ENCODE assay signal across 8 mouse cellular contexts in the genomic region with DNA sequence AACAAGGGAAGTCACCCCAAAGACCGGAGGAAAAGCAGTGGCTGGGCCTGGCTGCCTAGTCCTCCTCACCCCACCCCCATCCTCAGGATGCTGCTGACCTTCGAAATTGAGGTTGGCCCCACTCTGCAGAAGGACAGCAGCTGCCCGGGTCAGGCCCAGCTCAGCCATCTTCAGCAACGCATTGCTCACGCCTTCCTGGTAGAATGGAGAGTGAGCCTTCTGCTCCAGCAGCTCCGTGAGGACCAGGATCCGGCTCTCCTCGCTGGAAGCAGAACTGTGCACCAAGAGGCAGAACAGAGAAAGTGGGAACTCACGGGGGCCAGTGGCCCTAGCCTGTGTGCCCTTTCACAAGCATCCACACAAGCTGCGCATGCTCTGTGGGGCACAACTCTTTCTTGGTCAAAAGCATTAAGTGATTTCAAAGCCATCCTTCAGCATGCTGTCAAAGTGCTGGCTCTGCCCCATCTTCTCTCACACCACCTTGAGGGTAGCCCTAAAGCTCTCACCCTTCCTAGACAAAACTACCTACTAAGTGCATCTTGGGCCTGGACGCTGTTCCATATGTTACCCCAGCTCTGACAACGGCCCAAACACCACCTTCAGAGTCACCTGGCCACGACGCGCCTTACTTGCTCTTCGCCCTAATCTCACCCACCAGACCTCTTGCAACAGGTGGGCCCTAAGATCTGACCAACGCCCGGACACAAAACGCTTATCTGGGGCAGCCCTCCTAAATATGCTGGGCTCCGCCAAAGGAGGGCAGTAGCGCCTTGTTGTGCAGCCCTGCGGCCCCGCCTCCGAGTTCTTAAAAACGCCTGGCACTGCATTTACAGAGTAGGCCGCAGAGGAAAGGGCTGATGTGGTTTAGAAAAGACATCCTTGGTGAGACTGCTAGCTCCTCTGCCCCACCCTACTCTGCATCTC. TPM values are rescaled to one million over a fixed set of nuclear protein-coding genes. Genes with fewer than 3 reads are reported as not detected.
DNase-seq lines count a peak whose midpoint lies in the region; ATAC-seq lines count a peak whose summit lies in the region.

No protein-coding gene starts in this region.

- no peak for ATAC-seq in embryonic facial prominence, embryonic 13.5 days (ENCODE audit: insufficient number of reproducible peaks, insufficient read depth, low FRiP score, low TSS enrichment, low read depth)

- peak; percentile 86 for DNase-seq in CD4-positive helper T cell, adult 2 months (ENCODE audit: low read depth, low spot score)
- peak; percentile 60 for DNase-seq in MEL-GATA-1-ER (ENCODE audit: extremely low read depth, low read depth)
- peak; percentile 58 for DNase-seq in heart, postnatal 4 days
- peak; percentile 61 for DNase-seq in layer of hippocampus, adult 9-11 months
- DNase-seq in lung, postnatal 14 days, result peak; percentile 46
- DNase-seq in right cerebral cortex, postnatal 14 days, result peak; percentile 67
- no peak for DNase-seq in ovary, postnatal 10 days (ENCODE audit: low spot score)

- peak overlapping the region; percentile 96 for H3K9ac ChIP-seq in embryonic facial prominence, embryonic 13.5 days

- no peaks in the 10 kb centered on the region for H3K9me3 ChIP-seq in embryonic facial prominence, embryonic 13.5 days

- H3K4me1 ChIP-seq in embryonic facial prominence, embryonic 13.5 days, result peaks cover 36% of the 10 kb centered on the region

- H3K27ac ChIP-seq in embryonic facial prominence, embryonic 13.5 days, result peak overlapping the region; percentile 77

- 30% methylated on average over 26 of the region's 26 CpGs for WGBS in embryonic facial prominence, embryonic 13.5 days

- peaks cover 45% of the 10 kb centered on the region for H3K36me3 ChIP-seq in embryonic facial prominence, embryonic 13.5 days

- H3K27me3 ChIP-seq in embryonic facial prominence, embryonic 13.5 days, result no peaks in the 10 kb centered on the region

- peak overlapping the region; percentile 93 for H3K4me2 ChIP-seq in embryonic facial prominence, embryonic 13.5 days

- peak overlapping the region; percentile 97 for H3K4me3 ChIP-seq in embryonic facial prominence, embryonic 13.5 days

RNA-seq across cellular contexts. Expression of a gene that starts 3.0 kb away (rescaled TPM):
- 39.5 and 47.3 TPM in 2 replicates for polyA plus RNA-seq in embryonic facial prominence, embryonic 13.5 days (2015; fragmentation: Nextera tagmentation; extraction: Ambion mirVana)
- total RNA-seq in heart, postnatal 4 days (2021), result 10 to 100 TPM; 11.7 to 13.2 TPM

RNA-seq across cellular contexts. Expression of a gene that starts 7.7 kb away (rescaled TPM):
- polyA plus RNA-seq in embryonic facial prominence, embryonic 13.5 days (2015; fragmentation: Nextera tagmentation; extraction: Ambion mirVana), result 103 and 107 TPM in 2 replicates
- 1 to 10 TPM; 8.7 to 9.4 TPM for total RNA-seq in heart, postnatal 4 days (2021)

RNA-seq across cellular contexts. Expression of a gene that starts 19.5 kb away (rescaled TPM):
- 94.9 and 105 TPM in 2 replicates for polyA plus RNA-seq in embryonic facial prominence, embryonic 13.5 days (2015; fragmentation: Nextera tagmentation; extraction: Ambion mirVana)
- 10 to 100 TPM; 51.7 to 54.5 TPM for total RNA-seq in heart, postnatal 4 days (2021)

RNA-seq across cellular contexts. Expression of a gene that starts 23.6 kb away (rescaled TPM):
- 2.8 and 2.9 TPM in 2 replicates for polyA plus RNA-seq in embryonic facial prominence, embryonic 13.5 days (2015; fragmentation: Nextera tagmentation; extraction: Ambion mirVana)
- total RNA-seq in heart, postnatal 4 days (2021), result 1 to 10 TPM; 2.6 to 4.0 TPM
